Comparison of ENCODE assay signal across 9 mouse cellular contexts in the genomic region with DNA sequence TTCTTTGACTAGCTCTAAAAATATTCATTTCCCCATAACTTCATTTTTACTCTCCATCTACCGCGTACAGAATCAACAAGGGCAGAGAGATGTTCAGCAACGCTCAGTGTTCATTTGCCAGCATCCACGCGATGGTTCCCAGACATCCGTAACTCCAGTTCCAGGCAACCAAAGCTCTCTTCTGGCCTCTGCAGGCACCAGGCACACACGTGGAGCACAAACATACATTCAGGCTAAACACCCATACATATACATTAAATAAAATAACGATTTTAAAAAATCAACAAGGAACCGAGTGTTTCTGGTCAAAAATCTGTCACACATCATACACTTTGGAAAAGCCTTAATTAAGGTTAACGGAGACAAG. TPM values are rescaled to one million over a fixed set of nuclear protein-coding genes. Genes with fewer than 3 reads are reported as not detected.
DNase-seq lines count a peak whose midpoint lies in the region; ATAC-seq and TF ChIP-seq lines count a peak whose summit lies in the region.
"Had no signal": no experiment of that assay in that cellular context is flagged by ENCODE, and none has a peak within 500 bp of the region (broad histone marks: within the 10 kb centered on the region; RNA-seq: fewer than 3 reads in every experiment).

No protein-coding gene starts in this region.

- peak overlapping the region; percentile 78 for H3K9ac ChIP-seq in kidney, embryonic 16.5 days (replicated peaks; ENCODE audit: low read length)
- peak overlapping the region; percentile 81 for H3K9ac ChIP-seq in hindbrain, postnatal 0 days (replicated peaks; ENCODE audit: low read length)
- H3K9ac ChIP-seq in neural tube, embryonic 12.5 days, result peak overlapping the region; percentile 72

- H3K4me3 ChIP-seq in kidney, embryonic 16.5 days (ENCODE audit: low read length), result peak overlapping the region; percentile 84
- H3K4me3 ChIP-seq in hindbrain, postnatal 0 days (ENCODE audit: low read length), result peak overlapping the region; percentile 82
- H3K4me3 ChIP-seq in neural tube, embryonic 12.5 days, result peak overlapping the region; percentile 73

- intact Hi-C loops in gastrocnemius, postnatal 14 days (cut with DNase I; ENCODE audit: low total_unique reads), result no loop called here

- ATAC-seq in kidney, embryonic 16.5 days (ENCODE audit: low FRiP score, low TSS enrichment), result no peak
- ATAC-seq in hindbrain, postnatal 0 days, result no peak
- no peak for ATAC-seq in neural tube, embryonic 12.5 days (ENCODE audit: low FRiP score, low read depth)

- WGBS in kidney, embryonic 16.5 days, result 18% methylated on average over 10 of the region's 10 CpGs
- WGBS in hindbrain, postnatal 0 days, result 8% methylated on average over 10 of the region's 10 CpGs
- 26% methylated on average over 10 of the region's 10 CpGs for WGBS in neural tube, embryonic 12.5 days

- H3K4me2 ChIP-seq in kidney, embryonic 16.5 days (replicated peaks; ENCODE audit: low read depth, low read length), result peak overlapping the region; percentile 88
- peak overlapping the region; percentile 58 for H3K4me2 ChIP-seq in hindbrain, postnatal 0 days (ENCODE audit: low read depth, low read length)
- peak overlapping the region; percentile 76 for H3K4me2 ChIP-seq in neural tube, embryonic 12.5 days (replicated peaks)

- no peaks in the 10 kb centered on the region for H3K36me3 ChIP-seq in kidney, embryonic 16.5 days (ENCODE audit: insufficient read depth, low read length)
- no peaks in the 10 kb centered on the region for H3K36me3 ChIP-seq in hindbrain, postnatal 0 days (ENCODE audit: insufficient read depth, low read length)
- peaks cover 5% of the 10 kb centered on the region for H3K36me3 ChIP-seq in neural tube, embryonic 12.5 days

- peaks cover 25% of the 10 kb centered on the region for H3K4me1 ChIP-seq in kidney, embryonic 16.5 days (ENCODE audit: insufficient read depth, low read length)
- H3K4me1 ChIP-seq in hindbrain, postnatal 0 days (ENCODE audit: insufficient read depth, low read length), result peaks cover 15% of the 10 kb centered on the region
- peaks cover 6% of the 10 kb centered on the region; the same call in 1 of the 2 replicates for H3K4me1 ChIP-seq in neural tube, embryonic 12.5 days

- no peak for TF ChIP-seq CTCF in hindbrain, postnatal 0 days (IDR thresholded peaks at IDR 0.05; ENCODE audit: low read depth)

- DNase-seq in kidney, postnatal 25 days, result no peak
- peak; percentile 44 for DNase-seq in embryo, embryonic 11 days
- DNase-seq in hindbrain, postnatal 0 days (ENCODE audit: low spot score), result peak; percentile 50
- no peak for DNase-seq in gastrocnemius, adult 18-20 months (ENCODE audit: low spot score)
- DNase-seq in gastrocnemius, postnatal 14 days, result no peak
- DNase-seq in B cell, adult 2 months, result no peak
- DNase-seq: kidney, postnatal 4 days had no signal

- no peaks in the 10 kb centered on the region for H3K27me3 ChIP-seq in kidney, embryonic 16.5 days (ENCODE audit: insufficient read depth, low read length)
- H3K27me3 ChIP-seq in hindbrain, postnatal 0 days (ENCODE audit: insufficient read depth, low read length), result no peaks in the 10 kb centered on the region
- no peaks in the 10 kb centered on the region for H3K27me3 ChIP-seq in neural tube, embryonic 12.5 days (replicated peaks)

- H3K27ac ChIP-seq in kidney, embryonic 16.5 days (ENCODE audit: low read length), result peak overlapping the region; percentile 86; the same call in 1 of the 2 replicates
- H3K27ac ChIP-seq in hindbrain, postnatal 0 days, result peak overlapping the region; percentile 85
- H3K27ac ChIP-seq in neural tube, embryonic 12.5 days, result no peak overlapping the region

- H3K9me3 ChIP-seq in kidney, embryonic 16.5 days (ENCODE audit: low read length), result no peaks in the 10 kb centered on the region
- no peaks in the 10 kb centered on the region for H3K9me3 ChIP-seq in hindbrain, postnatal 0 days (ENCODE audit: low read length)
- no peaks in the 10 kb centered on the region for H3K9me3 ChIP-seq in neural tube, embryonic 12.5 days

RNA-seq across cellular contexts. Expression of gene Arl3, which starts 1.1 kb away (rescaled TPM):
- 142 and 148 TPM in 2 replicates for polyA plus RNA-seq in kidney, embryonic 16.5 days (2015; fragmentation: Nextera tagmentation; extraction: Ambion mirVana)
- total RNA-seq in hindbrain, postnatal 0 days (2014; rRNA removed), result 66.2 and 71.1 TPM in 2 replicates
- polyA plus RNA-seq in hindbrain, postnatal 0 days (2015; fragmentation: Nextera tagmentation; extraction: Ambion mirVana), result 220 and 224 TPM in 2 replicates
- 190 and 194 TPM in 2 replicates for polyA plus RNA-seq in neural tube, embryonic 12.5 days (2016; fragmentation: Nextera tagmentation; extraction: Ambion mirVana)
- total RNA-seq in gastrocnemius, adult 18-20 months (2021), result 10 to 100 TPM; 79.9 to 86.2 TPM
- 10 to 100 TPM; 47.1 to 56.5 TPM for total RNA-seq in gastrocnemius, postnatal 14 days (2021)

RNA-seq across cellular contexts. Expression of gene Sfxn2, which starts 1.3 kb away (rescaled TPM):
- 39.4 and 41.1 TPM in 2 replicates for polyA plus RNA-seq in kidney, embryonic 16.5 days (2015; fragmentation: Nextera tagmentation; extraction: Ambion mirVana)
- total RNA-seq in hindbrain, postnatal 0 days (2014; rRNA removed), result 8.1 and 10.2 TPM in 2 replicates
- polyA plus RNA-seq in hindbrain, postnatal 0 days (2015; fragmentation: Nextera tagmentation; extraction: Ambion mirVana), result 12.0 and 13.0 TPM in 2 replicates
- 11.4 and 12.2 TPM in 2 replicates for polyA plus RNA-seq in neural tube, embryonic 12.5 days (2016; fragmentation: Nextera tagmentation; extraction: Ambion mirVana)
- total RNA-seq in gastrocnemius, adult 18-20 months (2021), result 1 to 10 TPM; 2.2 to 3.8 TPM
- total RNA-seq in gastrocnemius, postnatal 14 days (2021), result 1 to 10 TPM; 2.8 to 3.4 TPM

RNA-seq across cellular contexts. Expression of gene Wbp1l, which starts 27.0 kb away (rescaled TPM):
- 53.4 and 54.4 TPM in 2 replicates for polyA plus RNA-seq in kidney, embryonic 16.5 days (2015; fragmentation: Nextera tagmentation; extraction: Ambion mirVana)
- total RNA-seq in hindbrain, postnatal 0 days (2014; rRNA removed), result 52.3 and 56.9 TPM in 2 replicates
- polyA plus RNA-seq in hindbrain, postnatal 0 days (2015; fragmentation: Nextera tagmentation; extraction: Ambion mirVana), result 30.3 and 31.6 TPM in 2 replicates
- polyA plus RNA-seq in neural tube, embryonic 12.5 days (2016; fragmentation: Nextera tagmentation; extraction: Ambion mirVana), result 53.4 and 54.8 TPM in 2 replicates
- total RNA-seq in gastrocnemius, adult 18-20 months (2021), result 100 to 1,000 TPM in 1 of 2 experiments, 10 to 100 TPM in 1; 66.2 to 116 TPM
- 10 to 100 TPM; 30.4 to 38.5 TPM for total RNA-seq in gastrocnemius, postnatal 14 days (2021)

Comparison
In these comparisons a context has a peak if more than half of its experiments do, and no peak if none do; other contexts are left out.
1. DNase-seq: peak in embryo, embryonic 11 days (single experiment) and hindbrain, postnatal 0 days (single experiment); none in kidney, postnatal 25 days (0 of 2), gastrocnemius, adult 18-20 months (single experiment), gastrocnemius, postnatal 14 days (single experiment) and B cell, adult 2 months (0 of 2).
2. Peak in every context shown above with its lines, with median percentiles within 50 percentile points of each other: H3K4me2 ChIP-seq, H3K4me3 ChIP-seq and H3K9ac ChIP-seq.